Mouse (Mus musculus): ENCODE data around the gene Gm21887.

Gm21887 gene

GRCm38 (mm10) chrX:170014038-170014437, 4.6 kb downstream of the Gm21887 start:
- WGBS = 86% methylated on average over 9 of the region's 13 CpGs

GRCm38 (mm10) chrX:170015883-170016282, 6.4 kb downstream of the Gm21887 start:
- WGBS = 91% methylated on average over 10 of the region's 12 CpGs

GRCm38 (mm10) chrX:170017333-170018245, 8.1 kb downstream of the Gm21887 start:
- 57% methylated on average over 27 of the region's 27 CpGs for WGBS

GRCm38 (mm10) chrX:170018571-170019218, 9.2 kb downstream of the Gm21887 start:
- WGBS = 86% methylated on average over 66 of the region's 66 CpGs

- WGBS = 85% methylated on average over 30 of the region's 30 CpGs
Observed at GRCm38 (mm10) chrX:170019219-170019953, 9.9 kb downstream of the Gm21887 start.

- 55% methylated on average over 14 of the region's 14 CpGs for WGBS
Observed at GRCm38 (mm10) chrX:170019954-170020689, 10.7 kb downstream of the Gm21887 start.

- WGBS = 52% methylated on average over 9 of the region's 9 CpGs
Observed at GRCm38 (mm10) chrX:170020690-170021050, 11.2 kb downstream of the Gm21887 start.

- WGBS = 73% methylated on average over 12 of the region's 12 CpGs
Observed at GRCm38 (mm10) chrX:170021205-170021604, 11.7 kb downstream of the Gm21887 start.

GRCm38 (mm10) chrX:170021750-170022461, 12.4 kb downstream of the Gm21887 start:
- 52% methylated on average over 15 of the region's 15 CpGs for WGBS

Data from cerebral cortex, adult 2 months (tissue).